Mouse (Mus musculus) cerebellum, adult (tissue): ENCODE results near the gene Nr4a1.

Source experiments
- ATAC-seq: cut with Nextera tagmentation; 2 replicates; pipeline ENCODE4 v1.9.2; 2017; ENCODE audit warnings: mild to moderate bottlenecking, moderate library complexity, mixed read lengths; ENCODE audit not compliant: insufficient number of reproducible peaks, low FRiP score, low TSS enrichment

Nr4a1 gene

GRCm38 (mm10) chr15:101283183-101283910, 29.3 kb downstream of the Nr4a1 start:
- no peak; the same call in 1 of the 2 replicates for ATAC-seq

- peak; percentile 87 for ATAC-seq
These were observed 30.1 kb downstream of the Nr4a1 start, which contains the start of gene Atg101 for GRCm38 (mm10) chr15:101283911-101284750. Atg101 (plus strand) TSS chr15:101284272.

- no peak for ATAC-seq
These were observed 32.2 kb downstream of the Nr4a1 start for GRCm38 (mm10) chr15:101286129-101286770.

- no peak for ATAC-seq
These were observed 33.3 kb downstream of the Nr4a1 start for GRCm38 (mm10) chr15:101287361-101287760.

DNA sequence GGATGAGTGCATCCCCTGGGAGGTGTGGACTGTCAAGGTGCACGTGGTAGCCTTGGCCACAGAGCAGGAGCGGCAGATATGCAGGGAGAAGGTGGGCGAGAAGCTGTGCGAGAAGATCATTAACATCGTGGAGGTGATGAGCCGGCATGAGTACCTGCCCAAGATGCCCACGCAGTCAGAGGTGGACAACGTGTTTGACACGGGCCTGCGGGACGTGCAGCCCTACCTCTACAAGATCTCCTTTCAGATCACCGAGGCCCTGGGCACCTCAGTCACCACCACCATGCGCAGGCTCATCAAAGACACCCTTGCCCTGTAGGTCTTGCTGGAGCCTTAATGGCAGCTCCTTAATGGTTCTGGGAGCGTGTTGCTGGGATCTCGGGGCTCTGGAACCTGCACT, 36.3 kb downstream of the Nr4a1 start:
- ATAC-seq = no peak

DNA sequence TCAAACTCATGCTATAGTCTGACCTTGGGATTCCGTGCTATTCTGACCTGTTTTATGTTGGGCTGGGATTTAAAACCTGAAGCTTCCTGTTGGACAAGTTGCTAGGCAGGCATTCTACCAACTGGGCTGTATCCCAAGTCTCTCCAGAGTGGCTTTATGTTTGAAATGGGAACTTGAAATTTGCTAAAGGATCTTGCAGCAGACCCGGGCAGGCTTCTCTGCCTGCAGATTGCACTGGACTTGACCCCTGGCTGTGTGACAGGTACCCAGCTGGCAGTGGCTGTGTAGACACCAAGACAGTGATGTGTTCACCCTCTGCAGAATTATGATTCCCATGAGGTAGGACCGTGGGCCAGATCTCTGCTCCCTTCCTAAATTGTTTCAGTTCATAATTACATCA, 37.9 kb downstream of the Nr4a1 start:
- no peak for ATAC-seq

DNA sequence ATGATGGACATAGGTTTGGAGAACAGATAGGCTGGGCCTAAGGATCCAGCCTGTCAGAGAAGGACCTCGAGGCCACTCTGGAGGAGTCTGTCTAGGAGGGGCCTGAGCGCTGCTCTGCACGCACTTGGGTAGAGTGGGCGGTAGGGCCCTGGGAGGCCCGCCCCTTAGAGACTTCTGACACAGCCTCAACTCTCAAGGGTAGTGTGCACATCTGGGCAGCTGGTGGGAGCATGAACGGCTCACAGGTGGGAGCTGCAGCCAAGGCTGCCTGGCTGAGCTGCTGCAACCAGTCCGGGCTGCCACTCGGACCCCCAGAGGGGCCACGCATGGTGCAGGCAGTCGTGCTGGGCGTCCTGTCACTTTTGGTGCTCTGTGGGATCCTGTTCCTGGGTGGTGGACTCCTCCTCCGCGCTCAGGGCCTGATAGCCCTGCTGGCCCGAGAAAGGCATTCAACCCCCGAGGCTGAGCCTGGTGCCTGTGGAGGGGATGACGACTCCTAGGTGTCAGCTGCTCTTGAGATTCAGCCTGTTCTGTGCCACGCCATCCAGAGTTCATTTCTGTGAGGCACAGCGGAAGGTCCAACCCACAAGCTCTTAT, 39.1 kb downstream of the Nr4a1 start, which contains the start of gene 6030408B16Rik:
Gene 6030408B16Rik (plus strand): TSS at position 188 of the 597 bp plus-strand sequence.
- ATAC-seq = no peak

GRCm38 (mm10) chr15:101294028-101294894, 40.2 kb downstream of the Nr4a1 start:
- ATAC-seq = no peak

DNA sequence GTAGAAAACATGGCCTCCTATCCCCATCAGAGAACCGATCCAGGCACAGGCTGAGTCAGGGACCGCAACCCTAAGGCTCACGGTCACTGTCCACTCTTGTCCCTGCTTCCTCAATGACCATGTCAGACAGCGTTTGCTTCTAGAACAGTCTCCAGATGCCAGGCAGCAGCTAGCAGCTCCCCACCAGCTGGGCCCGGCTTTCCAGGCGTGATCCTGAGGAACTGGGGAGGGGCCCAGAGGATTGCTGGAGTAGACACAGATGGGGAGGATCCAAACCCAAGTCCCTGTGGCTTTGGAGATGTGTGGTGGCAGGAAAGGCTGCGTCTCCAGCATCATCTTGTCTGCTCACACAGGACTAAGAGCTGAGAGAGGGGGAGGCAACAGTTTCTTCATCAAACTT, 41.0 kb downstream of the Nr4a1 start:
- ATAC-seq = no peak

DNA sequence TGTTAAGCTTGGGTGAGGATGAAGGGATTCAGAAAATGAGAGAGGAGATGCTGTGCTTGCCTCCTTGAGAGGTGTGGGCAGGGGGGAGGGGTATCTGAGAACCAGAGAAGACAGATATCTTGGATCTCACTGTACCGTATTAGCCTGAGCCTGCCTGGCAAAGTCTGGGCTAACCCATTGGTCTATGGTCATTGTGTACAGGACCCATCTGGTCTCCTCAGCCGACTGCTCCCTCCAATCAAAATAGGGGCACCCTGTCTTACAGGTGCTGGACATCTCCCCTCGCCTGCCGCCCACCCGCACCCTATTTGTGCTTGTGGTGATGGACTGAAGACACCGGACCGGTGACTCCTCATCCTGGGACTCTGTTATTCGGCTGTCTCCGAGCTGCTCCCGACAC, 41.5 kb downstream of the Nr4a1 start:
- ATAC-seq = no peak

- no peak for ATAC-seq
These were observed 42.0 kb downstream of the Nr4a1 start for GRCm38 (mm10) chr15:101296091-101296490.

GRCm38 (mm10) chr15:101297988-101298387, 43.9 kb downstream of the Nr4a1 start:
- no peak for ATAC-seq

DNA sequence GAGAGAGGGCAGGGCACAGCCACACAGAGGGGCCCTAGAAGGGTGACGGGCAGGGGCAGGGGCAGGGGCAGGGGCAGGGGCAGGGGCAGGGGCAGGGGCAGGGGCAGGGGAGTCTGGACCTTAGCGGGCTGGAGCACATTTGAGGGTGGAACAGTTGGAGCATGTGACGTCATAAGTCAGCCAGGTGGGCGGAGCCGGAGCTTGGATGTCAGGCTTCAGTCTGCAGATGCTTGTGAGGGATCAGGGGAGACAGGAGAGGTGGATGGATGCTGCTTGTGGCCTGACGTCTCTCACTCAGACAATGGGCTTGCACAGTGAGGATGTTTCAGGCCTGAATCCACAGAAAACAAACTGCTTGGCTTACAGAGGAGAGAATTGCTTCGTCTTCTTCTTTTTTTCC, 44.5 kb downstream of the Nr4a1 start:
- ATAC-seq = no peak

DNA sequence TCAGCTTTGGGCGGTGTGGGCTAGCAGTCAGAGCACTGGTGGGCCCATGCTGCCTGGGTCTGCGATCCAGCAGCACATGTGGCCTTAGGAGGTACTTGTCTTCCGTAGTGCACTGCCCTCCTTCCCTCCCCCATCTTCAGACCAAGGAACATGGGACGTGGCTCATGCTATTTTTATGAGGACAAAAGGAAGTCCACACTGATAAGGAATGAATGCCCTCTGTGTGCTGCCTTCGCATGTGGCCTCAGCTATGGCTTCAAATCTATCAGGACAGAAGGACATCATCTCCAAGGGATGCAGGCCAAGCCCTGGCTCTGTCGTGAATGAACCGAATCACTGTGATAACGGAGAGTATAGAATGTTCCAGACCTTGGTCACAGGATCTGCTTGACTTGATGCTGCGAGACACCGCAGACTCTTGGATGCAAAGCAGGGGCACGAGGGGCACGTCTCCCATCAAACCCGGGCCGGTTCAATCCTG, 45.5 kb downstream of the Nr4a1 start:
- ATAC-seq = no peak

- ATAC-seq = no peak
These were observed 46.1 kb downstream of the Nr4a1 start for GRCm38 (mm10) chr15:101300128-101300527.

- ATAC-seq = no peak
These were observed 48.1 kb downstream of the Nr4a1 start for GRCm38 (mm10) chr15:101302201-101302600.

DNA sequence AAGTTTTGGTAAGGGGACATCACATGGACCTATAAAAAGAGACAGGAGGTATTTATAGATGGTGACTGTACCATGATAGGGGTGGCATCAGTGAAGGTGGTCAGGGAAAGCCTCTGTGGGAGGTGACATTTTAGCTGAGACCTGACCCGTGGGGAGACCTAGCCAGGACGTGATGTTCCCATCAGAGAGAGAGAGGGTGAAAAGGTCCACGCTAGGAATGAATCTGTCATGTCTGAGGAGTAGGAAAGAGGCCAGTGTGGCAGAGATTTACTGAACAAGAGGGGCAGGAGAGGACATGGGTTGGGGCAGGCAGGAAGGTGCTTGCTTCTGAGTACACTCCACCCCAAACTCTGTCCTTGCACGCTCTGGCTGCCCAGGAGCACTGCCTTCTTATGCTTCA, 49.8 kb downstream of the Nr4a1 start:
- ATAC-seq = no peak

DNA sequence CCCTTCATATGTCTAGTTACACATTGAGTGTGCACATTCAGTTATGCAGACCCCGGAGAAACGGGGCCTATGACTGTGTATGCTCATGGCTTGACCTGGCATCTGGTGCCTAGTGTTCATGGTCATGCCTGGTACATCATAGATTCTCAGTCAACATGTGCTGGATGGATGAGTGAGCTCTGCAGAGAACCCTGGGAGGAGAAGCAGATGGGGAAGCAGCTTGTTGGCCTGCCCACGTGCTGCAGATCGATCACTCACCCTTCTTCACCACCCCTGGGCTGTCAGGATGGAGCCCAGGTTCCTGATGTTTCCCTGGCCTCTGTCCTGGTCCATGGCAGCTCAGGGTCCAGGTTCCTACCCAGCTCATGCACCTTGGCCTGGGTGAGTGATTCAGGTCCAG, 52.4 kb downstream of the Nr4a1 start:
- no peak for ATAC-seq
